Mouse (Mus musculus) heart, postnatal 25 days (tissue): ENCODE data around the gene Ephb6. TPM values are rescaled to one million over a fixed set of nuclear protein-coding genes. Genes with fewer than 3 reads are reported as not detected.
"Not testable (repeated sequence)": the region's sequence is repeated elsewhere in the genome, so short reads cannot be mapped to it uniquely, and the experiment has no call there.

ENCODE experiments used
- DNase-seq: peaks from one replicate; pipeline ENCODE4 v3.0.0; 2022; ENCODE audit warnings: low spot score
- intact Hi-C: fragments of 180-260 bp; cut with DNase I; formaldehyde crosslinking; loops from one replicate; pipeline ENCODE4 v1.15.1; 2025
- total RNA-seq, 2 experiments: library from RNA; stranded (reverse); gene quantifications; 2 replicates each; pipeline ENCODE4 v1.2.3; 2021

The Ephb6 gene
- 1 to 10 TPM; 1.6 to 2.0 TPM for total RNA-seq

DNA sequence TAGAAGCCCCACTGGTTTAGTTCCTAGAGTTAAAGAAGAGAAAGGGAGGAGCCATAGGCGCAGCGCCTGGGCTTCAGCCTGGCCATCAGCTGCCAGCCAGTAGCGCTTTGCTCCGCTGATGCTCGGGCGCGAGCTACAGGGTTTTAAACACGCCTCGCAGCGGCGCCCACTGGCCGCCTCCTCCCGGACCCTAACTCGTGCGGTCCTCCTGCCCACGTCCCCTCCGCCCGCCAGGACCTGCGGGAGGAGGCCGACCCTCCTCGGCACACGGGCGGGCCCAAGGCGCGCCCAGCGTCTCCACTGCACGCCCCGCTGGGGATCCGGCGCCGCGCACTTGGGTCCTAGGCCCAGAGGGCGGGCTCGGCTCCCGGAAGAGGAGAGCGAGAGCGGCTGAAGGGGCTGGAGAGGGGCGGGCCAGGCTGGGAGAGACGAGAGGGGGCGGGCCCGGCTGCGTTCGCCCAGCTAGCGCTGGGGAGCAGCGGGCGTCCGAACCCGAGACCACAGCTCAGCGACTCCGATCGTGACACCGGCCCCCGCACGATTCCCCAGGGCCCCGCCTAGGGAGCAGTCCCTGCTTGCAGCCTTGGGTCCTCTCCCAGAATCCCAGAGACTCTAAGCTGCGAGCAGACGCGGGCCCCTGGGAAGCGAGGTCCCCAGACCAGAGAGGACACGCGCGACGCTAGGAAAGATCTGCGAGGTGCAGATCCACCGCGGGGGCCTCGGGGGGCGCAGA is at the start of gene Ephb6:
Gene Ephb6 (plus strand): TSS at position 422 of the 733 bp plus-strand sequence.
- intact Hi-C loops, result no loop called here
- DNase-seq, result peak; percentile 45

GRCm38 (mm10) chr6:41556389-41556788 is 48.9 kb upstream of the Ephb6 start:
- intact Hi-C loops, result no loop called here
- no peak for DNase-seq

GRCm38 (mm10) chr6:41557468-41557867 is 47.8 kb upstream of the Ephb6 start:
- intact Hi-C loops, result no loop called here
- DNase-seq, result no peak

- no peak for DNase-seq
- intact Hi-C loops, result no loop called here
These were observed 47.0 kb upstream of the Ephb6 start for GRCm38 (mm10) chr6:41558271-41558670.

DNA sequence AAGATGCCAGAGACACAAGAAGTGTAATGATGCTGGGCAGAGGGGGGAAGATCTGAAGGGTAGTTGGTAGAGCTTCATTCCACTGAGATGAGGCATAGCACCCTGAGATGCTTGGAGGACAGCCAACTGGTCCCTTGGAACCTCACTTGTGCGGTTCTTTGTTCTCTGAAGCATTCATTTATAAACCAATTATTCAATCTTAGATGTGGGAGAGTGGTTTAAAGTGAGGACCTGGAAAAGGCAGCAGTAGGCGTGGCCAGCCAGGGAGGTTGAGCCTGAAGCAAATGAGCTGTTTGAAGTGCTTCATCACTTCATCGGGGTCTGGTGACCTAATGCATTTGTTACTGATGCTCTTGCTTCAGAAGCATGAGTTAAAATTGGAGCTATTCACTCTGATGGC is 46.0 kb upstream of the Ephb6 start:
- intact Hi-C loops, result no loop called here
- DNase-seq, result no peak

DNA sequence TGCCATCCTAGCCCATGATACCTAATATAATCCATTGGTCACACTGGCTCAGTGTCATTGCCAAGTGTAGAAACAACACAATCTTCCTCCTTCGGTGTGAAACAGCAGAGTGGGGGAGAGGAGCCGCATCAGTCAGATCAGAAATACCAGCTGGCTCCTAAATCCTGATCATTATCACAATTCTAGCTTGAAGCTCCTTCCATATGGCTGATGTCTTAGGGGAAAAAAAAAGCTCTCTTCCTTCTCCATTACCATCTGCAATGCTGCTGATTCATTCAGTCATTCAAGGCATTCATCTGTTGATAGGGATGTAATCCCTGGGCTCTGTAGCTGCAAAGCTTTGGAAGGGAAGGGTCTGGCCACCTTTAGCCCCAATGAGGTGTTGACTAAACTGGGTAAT is 45.0 kb upstream of the Ephb6 start:
- intact Hi-C loops, result no loop called here
- no peak for DNase-seq

GRCm38 (mm10) chr6:41562598-41562997 is 42.7 kb upstream of the Ephb6 start:
- intact Hi-C loops, result no loop called here
- DNase-seq, result no peak

- DNase-seq, intact Hi-C loops: not testable (repeated sequence)
These were observed 42.0 kb upstream of the Ephb6 start for GRCm38 (mm10) chr6:41563104-41563951.

DNA sequence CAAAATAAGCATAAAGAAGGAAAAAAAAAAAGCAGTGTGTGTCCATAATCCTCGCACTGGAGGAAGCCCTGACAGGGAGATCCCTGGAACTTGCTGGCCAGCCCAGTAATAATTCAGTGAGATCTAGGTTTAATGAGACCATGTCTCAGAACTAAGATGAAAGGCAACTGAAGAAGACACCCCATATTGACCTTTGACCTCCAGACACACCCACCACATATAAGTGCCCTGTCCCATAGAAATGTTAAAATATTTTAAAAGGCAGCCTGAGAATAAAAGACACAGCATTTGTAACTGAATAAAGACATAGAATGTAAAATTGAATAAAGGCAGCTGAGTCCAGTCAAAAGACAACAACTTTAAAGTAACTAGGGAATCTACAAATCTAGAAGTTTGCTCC is 40.0 kb upstream of the Ephb6 start:
- intact Hi-C loops, result no loop called here
- DNase-seq, result no peak

DNA sequence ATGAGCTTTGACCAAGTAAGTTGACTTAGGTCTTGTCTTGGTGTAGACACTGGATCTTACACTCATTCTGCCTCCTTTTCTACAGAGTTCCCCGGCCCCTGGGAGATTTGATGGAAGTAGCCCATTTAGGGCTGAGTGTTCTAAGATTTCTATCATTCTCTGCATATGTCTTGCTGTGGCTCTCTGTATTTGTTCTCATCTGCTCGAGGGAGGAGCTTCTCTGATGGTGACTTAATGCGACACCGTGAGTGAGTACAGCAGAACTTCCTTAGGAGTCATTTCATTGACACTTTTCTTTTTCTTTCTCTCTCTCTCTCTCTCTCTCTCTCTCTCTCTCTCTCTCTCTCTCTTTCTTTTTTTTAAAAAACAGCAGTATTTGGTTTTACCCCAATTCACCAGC is 38.3 kb upstream of the Ephb6 start:
- no peak for DNase-seq
- intact Hi-C loops, result no loop called here

GRCm38 (mm10) chr6:41569078-41569477 is 36.2 kb upstream of the Ephb6 start:
- intact Hi-C loops, result no loop called here
- DNase-seq, result no peak

- intact Hi-C loops, result no loop called here
- no peak for DNase-seq
These were observed 28.7 kb upstream of the Ephb6 start for GRCm38 (mm10) chr6:41576526-41577097.

- intact Hi-C loops, result no loop called here
- DNase-seq, result no peak
These were observed 28.0 kb upstream of the Ephb6 start for GRCm38 (mm10) chr6:41577297-41577696.

- no peak for DNase-seq
- intact Hi-C loops, result no loop called here
These were observed 24.0 kb upstream of the Ephb6 start for GRCm38 (mm10) chr6:41581295-41581694.

DNA sequence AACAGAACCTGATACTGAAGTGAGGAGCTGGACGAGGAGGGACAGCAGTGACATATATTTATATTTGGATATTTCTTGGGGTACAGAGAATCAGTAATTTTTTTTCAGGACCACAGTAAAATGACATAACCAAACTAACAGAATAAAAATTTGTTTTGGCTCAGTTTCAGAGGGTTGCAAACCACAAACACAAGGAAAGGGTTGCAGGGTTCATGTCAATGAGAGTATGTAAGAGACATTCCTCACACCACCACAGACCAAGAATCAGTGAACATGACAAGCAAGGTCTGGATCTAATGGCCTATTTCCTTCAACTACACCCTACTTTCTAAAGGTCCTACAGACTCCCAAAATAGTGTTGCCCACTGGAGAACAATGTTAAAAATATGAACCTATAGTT is 23.1 kb upstream of the Ephb6 start:
- DNase-seq, result no peak
- intact Hi-C loops, result no loop called here

DNA sequence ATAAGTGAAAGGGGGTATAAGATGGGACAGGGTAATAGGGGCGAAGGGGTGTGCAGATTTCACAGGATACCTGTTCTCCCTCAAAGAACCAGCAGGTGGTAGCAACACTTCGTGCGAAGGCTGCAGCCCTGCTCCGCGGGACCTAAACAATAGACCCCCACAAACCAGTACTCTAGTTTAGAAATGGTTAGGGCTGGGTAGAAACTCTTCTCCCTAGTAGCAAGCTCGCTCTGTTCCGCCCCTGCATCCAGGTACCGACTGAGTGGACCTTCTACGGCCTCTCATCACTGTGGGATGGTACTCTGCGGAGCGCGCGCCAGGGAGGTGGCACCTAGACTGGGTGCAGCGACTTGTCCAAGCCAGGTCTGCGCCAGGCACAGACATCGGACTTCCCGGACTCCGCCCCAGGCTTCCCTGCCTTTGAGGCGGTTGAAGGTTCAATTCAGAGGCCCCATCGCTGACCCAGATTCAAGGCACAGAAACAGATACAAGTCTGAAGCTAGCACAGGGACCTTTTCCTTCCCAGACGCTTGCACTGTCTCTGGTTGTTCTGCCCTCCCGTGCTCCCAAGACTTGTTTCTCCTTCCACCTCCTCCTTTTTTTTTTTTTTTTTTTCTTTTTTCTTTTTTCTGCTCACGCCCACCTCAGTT is 756 bp upstream of the Ephb6 start:
- DNase-seq, result no peak

GRCm38 (mm10) chr6:41605794-41606104 is 467 bp downstream of the Ephb6 start:
- DNase-seq, result no peak
- intact Hi-C loops, result no loop called here

More for the DNA sequence above, 756 bp upstream of the Ephb6 start:
- intact Hi-C loops, result no loop called here

GRCm38 (mm10) chr6:41606214-41606613 is 932 bp downstream of the Ephb6 start:
- intact Hi-C loops, result no loop called here

GRCm38 (mm10) chr6:41607637-41608036 is 2.4 kb downstream of the Ephb6 start:
- intact Hi-C loops, result no loop called here
- DNase-seq, result no peak

More at GRCm38 (mm10) chr6:41606214-41606613, 932 bp downstream of the Ephb6 start:
- peak; percentile 23 for DNase-seq

DNA sequence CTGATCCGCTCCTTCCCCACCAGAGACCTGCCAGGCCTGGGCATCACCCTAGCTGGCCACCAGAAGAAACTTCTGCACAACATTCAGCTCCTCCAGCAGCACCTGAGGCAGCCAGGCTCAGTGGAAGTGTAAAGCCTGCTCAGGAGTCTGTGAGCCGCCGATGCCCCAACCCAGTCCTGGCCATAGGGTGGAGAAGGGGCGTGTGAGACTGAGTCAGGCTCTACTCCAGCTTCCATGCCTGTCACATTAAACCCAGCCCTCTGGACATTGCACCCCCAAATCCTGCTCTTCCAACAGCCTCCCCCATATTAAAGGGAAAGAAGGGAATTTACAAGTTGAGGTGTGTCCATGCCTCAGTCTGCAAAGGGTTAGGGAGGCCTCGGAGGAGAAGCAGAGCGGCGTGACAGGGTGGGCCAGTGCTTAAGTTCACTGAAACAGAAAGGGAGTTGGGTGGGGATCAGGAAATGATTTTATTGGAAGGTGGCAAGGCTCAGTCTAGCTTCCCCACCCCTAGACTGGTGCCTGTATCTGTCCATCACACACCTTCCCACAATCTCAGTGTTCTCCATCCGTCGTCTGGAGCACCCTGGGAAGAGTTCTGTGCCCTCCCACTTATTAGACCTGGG is 15.0 kb downstream of the Ephb6 start:
- intact Hi-C loops, result no loop called here
- DNase-seq, result no peak
